Mouse (Mus musculus) brain, embryonic 14.5 days (tissue): ENCODE results near the gene Lbhd1.

Experiments used
- CTCF ChIP-seq: fragments of 200-500 bp; IDR thresholded peaks from 2 replicates; pipeline ENCODE4 v1.5.1; 2012; ENCODE audit warnings: inconsistent platforms, mild to moderate bottlenecking, moderate library complexity, borderline replicate concordance; ENCODE audit not compliant: insufficient read depth, insufficient read length; ENCODE audit errors: extremely low read depth
- POLR2A ChIP-seq: fragments of 200-500 bp; IDR thresholded peaks from 2 replicates; pipeline ENCODE4 v1.6.1; 2012; ENCODE audit warnings: mild to moderate bottlenecking, inconsistent platforms, borderline replicate concordance; ENCODE audit not compliant: poor library complexity, insufficient read depth, insufficient read length, severe bottlenecking; ENCODE audit errors: extremely low read depth

GRCm38 (mm10) chr19:8850402-8850901 lies 33.1 kb upstream of the Lbhd1 start, which contains the start of gene Lrrn4cl:
- no peak for TF ChIP-seq POLR2A
- TF ChIP-seq CTCF, result no peak
